Mouse (Mus musculus): ENCODE measurements at regions not wholly inside any gene's neighbourhood (a gene's known extent, or its start where the extent isn't known, plus 50 kb on each side); places are given as distances from the start of the nearest gene placed in this dataset.

DNA sequence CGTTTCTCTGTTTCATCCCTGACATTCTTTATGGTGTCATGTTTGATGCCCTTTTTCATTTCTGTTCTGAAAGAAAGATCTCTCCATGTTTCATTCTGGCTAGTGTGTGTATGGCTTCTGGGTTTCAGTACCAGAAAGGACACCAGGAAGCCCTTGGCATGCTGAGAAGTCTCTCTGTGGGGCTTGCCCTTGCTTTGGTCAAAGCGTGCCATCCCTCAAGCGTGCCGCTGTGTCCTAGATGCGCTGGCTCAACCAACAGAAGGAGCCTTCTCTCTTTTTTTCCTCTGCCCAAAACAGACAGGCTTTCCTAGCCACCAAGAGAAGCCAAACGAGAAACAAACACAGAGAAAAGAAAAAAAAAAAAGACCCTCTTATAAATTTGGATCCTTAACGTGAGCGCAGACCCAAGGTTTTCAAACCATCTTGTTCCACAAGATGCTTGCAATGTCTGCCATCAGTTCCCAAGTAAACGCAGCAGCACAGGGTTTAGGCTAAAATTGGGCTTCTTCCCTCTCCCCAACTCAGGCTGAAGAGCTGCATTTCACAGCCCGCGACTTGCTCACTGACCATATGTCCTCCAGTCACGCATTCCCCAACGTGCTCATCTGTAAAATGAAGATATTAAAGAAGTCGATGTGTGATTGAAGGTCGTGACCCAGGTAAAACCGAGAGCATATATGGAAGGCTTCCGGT, 97.3 kb upstream of the Foxn2 start:
- no peak for DNase-seq (ENCODE audit: low spot score)

DNA sequence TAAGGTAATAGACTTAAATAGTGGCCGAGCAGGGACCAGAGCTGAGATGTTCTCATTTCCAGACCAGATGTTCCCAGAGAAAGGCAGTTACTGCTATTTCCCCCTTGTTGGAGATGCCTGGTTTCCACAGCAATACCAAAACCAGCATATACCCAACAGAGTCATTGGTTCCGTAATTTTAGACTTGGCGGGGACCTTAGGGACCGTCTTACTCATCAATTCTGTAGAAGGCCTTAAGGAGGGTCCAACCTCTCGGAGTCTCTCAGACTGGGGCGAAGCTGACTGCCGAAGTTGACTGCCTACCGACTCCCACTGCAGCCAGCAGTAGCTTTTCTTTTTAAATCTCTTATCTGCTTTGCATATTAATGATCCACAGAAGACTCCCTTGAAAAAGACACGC, 95.1 kb upstream of the Foxn2 start:
- no peak for DNase-seq (ENCODE audit: low spot score)

DNA sequence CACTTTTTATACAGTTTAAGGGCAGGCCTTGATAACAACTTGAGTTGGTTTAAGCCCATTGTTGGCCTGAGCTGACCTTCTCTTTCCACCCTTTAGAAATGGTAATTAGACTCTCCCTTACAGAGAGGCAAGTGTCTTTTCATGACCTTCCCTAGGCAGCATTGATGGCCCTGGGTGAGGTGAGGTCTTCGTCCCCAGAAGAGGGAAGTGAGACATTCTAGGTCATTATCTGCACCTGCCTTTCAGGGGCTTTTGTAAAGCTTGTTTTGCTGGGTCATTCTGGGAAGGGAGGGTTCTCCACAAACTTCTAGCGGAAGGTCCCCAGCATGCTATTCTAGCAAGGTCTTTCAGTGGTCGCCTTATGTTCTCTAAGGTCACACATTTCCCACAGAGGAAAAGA, 93.6 kb upstream of the Foxn2 start:
- DNase-seq (ENCODE audit: low spot score): no peak

DNA sequence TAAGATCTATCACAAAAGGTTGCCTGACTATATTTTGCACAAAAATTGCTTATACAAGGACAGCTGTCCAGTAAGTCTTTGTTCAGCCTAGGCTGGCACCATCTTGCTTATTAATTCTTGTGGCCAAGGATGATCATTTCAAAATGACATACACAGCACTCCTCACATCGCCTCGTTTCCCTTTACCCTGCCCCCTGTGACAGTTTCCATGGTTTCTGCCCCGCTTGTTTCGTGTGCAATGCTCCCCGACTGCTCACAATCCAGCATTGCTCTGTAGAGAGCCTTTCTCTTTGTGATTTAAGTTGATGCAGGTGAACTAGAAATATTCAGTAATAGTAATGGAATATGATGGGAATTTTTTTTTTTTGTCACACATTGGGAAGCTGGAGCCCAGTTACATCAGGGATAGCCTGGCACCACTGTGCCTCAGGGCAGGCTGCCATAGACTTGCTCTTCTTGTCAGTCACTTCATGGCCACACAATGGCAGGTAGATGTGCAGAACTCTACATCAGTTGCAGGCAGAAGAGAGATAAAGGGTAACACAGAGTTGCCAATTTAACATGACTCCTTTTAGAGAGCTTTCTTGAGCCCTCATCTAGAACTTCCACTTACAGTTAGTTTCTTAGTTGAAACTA, 90.6 kb upstream of the Foxn2 start:
- DNase-seq (ENCODE audit: low spot score): no peak

DNA sequence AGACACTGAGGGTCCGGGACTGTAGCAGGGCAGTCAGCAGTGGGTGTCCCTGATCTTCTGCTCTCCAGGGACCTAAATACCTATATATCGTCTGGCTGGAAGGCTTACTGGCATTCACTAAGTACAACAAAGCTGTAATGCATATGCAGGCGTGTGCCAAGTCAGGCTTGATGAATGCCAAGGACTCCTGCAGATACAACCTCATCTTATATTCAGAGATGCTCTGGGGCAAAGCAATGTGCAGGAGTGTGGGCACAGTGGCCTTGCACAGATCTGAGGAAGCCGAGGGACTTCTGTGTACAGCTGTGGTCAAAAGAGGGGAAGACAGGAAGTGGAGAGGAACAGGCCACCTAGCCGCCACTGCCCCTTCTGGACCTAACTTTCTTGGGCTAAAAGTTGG, 89.5 kb upstream of the Foxn2 start:
- DNase-seq (ENCODE audit: low spot score): no peak

DNA sequence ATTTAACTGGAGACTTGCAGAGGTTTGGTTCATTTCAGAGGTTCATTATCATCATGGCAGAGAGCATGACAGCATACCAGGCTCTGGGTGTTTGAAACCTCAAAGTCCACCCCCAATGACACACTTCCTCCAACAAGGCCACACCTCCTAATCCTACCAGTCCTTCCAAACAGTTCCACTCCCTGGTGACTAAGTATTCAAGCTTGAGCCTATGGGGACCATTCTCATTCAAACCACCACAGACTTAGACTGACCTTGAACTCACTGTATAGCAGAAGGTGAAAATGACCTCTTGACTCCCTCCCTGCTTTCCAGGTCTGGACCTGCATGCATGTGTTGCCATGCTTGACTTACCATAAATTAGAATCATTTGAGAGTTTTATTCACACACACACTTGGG, 87.6 kb upstream of the Foxn2 start:
- no peak for DNase-seq (ENCODE audit: low spot score)

DNA sequence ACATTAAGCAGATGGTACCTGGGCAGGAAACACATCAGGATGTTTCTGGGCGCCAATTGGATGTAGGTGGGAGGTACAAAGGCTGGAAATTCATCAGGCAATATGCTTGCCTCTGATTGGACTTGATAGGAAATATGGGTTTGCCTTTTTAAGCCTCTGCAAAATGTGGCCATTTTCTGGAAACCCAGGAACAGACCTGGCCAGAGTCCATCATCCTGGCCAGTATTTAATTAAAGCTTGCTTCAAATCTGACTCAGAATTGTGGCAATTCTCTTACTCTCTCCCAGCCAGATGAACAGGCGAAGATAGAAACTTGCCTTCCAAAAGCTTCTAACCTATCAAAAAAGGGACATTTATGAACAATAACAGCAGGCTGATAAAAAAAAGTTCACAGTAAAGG, 79.3 kb upstream of the Foxn2 start:
- no peak for DNase-seq (ENCODE audit: low spot score)

DNA sequence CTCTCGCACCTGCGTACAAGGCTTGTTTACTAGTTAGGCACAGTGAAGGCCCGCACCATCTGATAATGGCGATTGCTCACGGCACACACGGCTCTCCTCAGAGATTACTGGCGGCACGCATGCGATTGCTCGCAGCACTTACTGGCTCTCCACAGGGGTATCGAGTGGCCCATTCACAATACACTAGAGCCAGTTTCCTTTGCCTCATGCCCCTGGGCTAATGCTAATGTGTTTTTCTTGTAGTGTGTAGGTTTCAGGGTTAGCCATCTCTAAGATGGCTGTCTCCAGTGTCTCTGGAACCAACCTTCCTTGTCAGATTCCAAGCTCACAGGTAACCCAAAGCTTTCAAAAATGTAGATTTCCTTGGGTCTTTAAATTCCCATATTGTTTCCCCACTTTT, 78.1 kb upstream of the Foxn2 start:
- no peak for DNase-seq (ENCODE audit: low spot score)

DNA sequence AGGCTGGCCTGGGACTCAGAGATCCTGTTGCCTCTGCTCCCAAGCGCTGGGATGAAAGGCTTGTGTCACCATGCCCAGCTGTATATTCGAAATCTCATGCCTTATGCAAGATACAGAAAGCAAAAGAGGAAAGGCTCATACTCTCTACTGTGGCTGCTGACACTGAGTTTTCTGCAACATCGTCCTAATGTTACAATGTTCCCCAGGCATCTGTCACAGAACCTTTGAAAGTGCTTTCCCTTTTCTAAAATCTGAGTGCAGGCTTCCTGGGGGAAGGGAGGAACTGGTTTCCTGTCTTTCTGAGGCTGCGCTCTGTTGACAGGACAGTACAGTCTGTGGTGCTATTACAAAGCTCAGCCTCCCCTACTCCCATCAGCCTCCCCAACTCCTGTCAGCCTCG, 72.6 kb upstream of the Foxn2 start:
- no peak for DNase-seq (ENCODE audit: low spot score)

DNA sequence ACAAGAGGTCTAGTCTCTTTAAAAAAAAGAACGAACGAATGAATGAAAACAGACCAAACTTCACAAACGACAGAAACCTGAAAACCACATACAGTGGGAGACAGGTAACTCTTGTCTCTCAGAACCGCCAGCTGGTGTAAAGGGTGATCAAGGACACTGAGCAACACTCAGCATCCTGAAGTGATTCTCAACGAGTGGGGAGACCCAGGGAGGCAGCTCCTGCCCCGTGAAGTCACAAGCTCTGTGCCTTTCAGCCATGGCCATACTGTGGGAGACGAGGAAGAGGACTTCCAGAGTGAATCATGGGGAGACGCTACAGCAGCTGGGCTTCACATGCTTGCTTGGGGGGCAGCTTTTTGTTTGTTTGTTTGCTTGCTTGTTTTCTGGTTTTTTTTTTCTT, 70.5 kb upstream of the Foxn2 start:
- no peak for DNase-seq (ENCODE audit: low spot score)

DNA sequence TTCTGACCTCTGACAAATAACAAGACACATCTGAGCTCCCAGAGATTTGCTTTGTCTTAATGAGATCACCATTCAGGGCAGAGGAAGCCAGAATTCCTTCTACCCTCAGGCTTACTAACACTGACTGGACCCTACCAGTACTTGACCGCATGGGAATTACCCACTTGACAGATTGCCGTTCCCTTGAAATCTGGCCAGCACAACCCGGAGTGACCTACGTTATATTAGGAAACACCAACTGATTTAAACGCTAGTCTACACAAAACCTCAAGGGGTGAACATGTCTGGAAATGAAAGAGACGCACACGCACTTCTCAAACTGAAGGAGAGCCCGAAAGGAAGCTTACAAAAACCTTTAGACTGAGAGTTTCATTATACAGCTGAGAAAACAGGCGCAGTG, 69.8 kb upstream of the Foxn2 start:
- DNase-seq (ENCODE audit: low spot score): no peak

DNA sequence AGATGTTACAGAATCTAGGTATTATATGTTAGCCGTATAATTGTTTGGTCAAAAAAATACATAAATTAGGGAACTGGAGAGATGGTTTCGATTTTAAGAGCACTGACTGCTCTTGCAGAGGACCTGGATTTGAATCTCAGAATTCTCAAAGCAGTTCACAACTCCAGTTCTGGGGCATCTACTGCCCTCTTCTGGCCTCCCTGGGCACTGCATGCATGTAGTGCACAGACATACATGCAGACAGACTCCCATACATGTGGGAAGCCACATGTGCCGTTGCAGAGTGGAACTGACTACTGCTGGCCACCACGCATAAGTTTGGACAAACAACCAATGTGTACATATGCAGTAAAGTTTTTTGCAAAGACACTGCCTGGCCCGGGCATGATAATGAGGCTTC, 62.0 kb upstream of the Foxn2 start:
- DNase-seq (ENCODE audit: low spot score): no peak

DNA sequence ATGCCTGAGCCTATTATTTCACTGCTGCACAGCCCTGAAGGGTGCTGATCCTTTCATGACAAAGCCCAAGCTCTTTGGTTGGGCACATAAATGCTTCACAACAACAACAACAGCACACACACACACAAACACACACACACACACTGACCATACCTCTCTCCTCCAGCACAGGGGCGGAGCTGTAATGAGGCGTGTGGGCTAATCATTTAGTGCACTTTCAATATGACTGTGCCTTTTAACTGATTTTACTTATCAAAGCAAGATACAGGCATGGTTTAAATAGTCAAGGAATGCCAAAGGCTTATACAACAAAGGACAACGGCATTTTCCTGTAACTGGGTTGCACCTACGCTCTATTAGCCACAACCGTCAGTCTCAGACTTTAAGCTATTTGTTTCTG, 61.1 kb upstream of the Foxn2 start:
- DNase-seq (ENCODE audit: low spot score): no peak

DNA sequence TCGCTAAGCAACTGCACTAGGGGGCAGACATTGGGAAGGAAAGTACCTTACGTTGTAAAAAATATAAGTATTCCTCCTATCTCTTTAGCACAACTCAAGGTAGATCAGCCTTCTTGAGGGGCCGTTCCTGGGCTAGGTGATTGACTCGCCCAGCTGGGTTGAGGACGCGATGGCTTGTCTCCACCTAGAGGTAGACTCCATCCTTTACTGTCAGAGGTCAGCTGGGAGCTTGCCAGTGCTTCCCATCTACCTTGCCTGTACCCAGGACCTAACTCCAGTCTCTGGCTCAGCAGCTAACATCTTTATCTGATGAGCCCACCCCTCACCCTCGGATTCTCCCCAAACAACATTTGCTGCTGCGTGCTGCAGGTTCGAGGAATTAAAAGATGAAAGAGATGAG, 59.4 kb upstream of the Foxn2 start:
- DNase-seq (ENCODE audit: low spot score): no peak

DNA sequence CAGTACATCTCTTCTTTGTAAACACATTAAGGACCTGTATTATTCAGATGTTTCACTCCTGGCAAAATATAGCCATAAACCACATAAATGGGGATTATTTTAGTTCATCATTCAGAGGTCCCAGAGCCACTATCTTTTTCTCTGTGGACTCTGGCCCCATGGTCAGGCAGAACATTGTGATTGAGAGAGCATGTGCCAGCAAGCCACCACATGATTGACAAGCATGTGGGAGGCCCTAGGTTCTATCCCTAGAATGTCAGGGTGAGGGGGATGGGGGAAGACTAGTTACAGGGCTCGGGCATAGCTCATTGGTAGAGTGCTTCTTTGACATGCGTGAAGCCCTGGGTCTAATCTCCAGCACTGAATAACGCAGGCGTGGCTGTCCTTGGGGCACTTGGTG, 57.1 kb upstream of the Foxn2 start:
- DNase-seq (ENCODE audit: low spot score): no peak

DNA sequence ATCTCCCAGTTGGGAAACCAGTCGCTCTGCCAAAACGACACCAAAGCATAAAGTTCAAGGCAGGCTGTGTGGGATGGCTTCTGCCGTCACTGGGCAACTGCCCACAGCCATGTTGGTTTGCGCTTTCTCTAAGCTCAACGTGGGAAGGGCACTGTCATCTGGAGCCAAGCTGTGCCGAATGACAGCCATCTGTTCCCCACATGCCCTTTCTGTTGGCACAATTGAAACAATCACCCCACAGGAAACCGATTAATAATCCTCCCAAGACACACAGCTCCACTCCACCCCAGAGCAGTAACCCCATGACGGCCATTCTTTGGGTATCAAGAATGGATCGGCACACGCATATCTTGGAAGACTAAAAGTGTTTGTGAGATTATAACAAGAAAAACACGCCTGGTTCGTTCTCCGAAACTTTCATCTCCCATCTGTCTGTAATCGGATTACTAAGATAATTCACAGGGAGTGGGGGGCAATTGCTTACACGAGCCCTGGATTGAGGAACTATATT, 52.0 kb upstream of the Foxn2 start:
- DNase-seq (ENCODE audit: low spot score): no peak

DNA sequence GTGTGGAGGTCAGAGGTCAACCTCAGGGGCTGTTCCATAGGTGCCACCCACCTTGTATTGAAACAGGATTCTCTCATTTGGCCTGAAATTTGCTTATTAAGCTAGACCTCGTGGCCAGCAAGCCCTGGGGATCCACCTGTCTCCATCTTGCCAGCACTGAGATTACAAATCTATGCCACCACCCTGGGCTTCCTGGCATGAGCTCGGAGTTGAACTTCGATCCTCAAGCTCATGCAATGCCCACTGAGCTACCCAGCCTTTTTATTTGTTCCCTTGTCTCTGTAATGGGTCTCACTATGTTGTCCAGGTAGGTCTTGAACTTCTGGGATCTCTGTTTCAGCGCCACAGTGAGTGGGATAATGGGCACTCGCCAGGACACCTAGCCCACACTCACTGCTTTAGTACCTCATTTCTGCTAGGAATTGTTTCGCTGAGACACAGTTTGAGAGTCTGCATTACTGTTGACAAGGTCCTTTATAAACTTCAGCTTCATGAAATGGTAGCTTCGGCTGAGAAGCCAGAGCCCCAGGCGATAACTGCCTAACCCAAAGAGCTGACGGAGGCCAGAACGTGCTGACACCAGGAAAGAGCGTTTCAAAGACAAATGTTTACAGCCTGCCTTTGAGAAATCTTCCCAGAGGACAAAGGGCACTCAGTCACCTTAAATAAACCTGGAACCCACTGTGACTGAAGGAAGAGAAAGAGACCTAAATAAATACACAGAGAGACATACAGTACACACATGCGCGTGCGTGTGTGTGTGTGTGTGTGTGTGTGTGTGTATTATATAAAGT, 50.6 kb upstream of the Foxn2 start:
- DNase-seq (ENCODE audit: low spot score): no peak

All from ovary, postnatal 10 days (tissue).